Mouse (Mus musculus): Measurements from ENCODE around the gene Fgfr3. TPM values are rescaled to one million over a fixed set of nuclear protein-coding genes. Genes with fewer than 3 reads are reported as not detected.

The Fgfr3 gene
- 33.4 and 39.1 TPM in 2 replicates for polyA plus RNA-seq (2016; fragmentation: Nextera tagmentation; extraction: Ambion mirVana)

DNA sequence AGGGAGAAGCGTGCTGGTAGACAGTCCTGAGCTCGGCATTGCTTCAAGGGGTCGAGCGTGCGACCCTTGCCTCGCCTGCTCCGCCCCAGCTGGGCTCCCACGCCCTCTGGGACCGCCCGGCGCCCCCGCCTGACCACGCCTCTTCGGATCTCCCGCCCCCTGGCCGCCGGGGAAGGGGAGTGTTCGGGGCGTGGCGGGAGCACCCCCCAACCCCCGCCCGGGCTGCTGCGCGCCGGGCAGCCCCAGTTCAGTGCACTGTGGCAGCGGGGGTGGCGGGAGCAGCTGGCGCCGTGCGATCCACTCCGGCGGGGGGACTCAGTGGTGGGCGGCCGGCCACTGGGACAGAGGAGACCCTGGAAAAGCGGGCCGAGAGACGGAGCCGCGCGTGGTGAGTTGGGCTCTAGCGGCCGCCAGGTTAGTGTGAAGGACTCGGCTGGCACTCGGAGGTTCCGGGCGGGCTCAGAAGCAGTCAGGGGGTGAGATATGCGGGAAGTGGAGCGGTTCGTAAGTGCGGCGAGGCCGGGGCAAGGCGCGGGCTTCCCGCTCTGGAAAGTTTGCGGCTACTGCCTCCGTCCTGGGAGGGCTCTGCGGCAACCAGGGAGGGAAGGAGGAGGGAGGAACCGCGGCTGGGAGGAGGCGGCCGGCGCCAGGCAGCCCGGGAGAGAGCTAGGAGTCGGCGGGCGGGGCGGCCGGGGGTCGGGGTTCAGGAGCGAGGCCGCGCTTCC is at the start of gene Fgfr3:
Gene Fgfr3 (plus strand): TSS at position 134 of the 725 bp plus-strand sequence.
- H3K36me3 ChIP-seq (replicated peaks): peaks cover 32% of the 10 kb centered on the region
- peak; percentile 69 for DNase-seq (ENCODE audit: extremely low spot score, low spot score)
- peaks cover 94% of the 10 kb centered on the region for H3K27me3 ChIP-seq (ENCODE audit: poor library complexity, severe bottlenecking)
- H3K27ac ChIP-seq: peak within 1 kb of the TSS; percentile 93
- H3K4me3 ChIP-seq: peak within 1 kb of the TSS; percentile 87
- no peaks in the 10 kb centered on the region for H3K9me3 ChIP-seq
- WGBS: under 1% methylated on average over 73 of the region's 73 CpGs
- peaks cover 83% of the 10 kb centered on the region for H3K4me1 ChIP-seq

- peak; percentile 33 for DNase-seq (ENCODE audit: extremely low spot score, low spot score)
- Histone ChIP-seq H3K36me3 (replicated peaks) (peaks cover 44% of the 10 kb centered on the region), H3K4me1 (peaks cover 22% of the 10 kb centered on the region), H3K27ac (peak overlapping the region; percentile 45), H3K27me3 (ENCODE audit: poor library complexity, severe bottlenecking) (no peaks in the 10 kb centered on the region), H3K4me3 (no peak overlapping the region), H3K9me3 (no peaks in the 10 kb centered on the region)
- 68% methylated on average over 3 of the region's 3 CpGs for WGBS
These were observed 47.0 kb upstream of the Fgfr3 start for GRCm38 (mm10) chr5:33674439-33674838.

DNA sequence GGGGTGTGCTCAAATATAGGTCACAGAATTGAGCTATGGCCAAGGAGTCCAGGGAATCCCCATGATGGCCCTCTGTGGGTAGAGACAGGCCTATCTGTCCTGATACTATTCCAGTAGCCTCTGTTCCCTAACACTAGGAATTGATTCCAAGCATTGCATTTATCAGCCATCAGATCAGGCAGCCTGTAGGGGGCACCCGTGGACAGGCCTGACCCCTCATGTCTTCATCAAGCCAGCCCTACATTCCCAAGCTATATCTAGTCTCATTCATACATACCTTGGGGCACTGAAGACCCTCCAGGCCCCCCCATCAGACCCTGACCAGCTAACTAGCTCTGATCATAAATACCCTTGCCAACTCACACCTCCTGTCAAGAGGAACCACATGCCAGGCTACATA is 45.5 kb upstream of the Fgfr3 start:
- Histone ChIP-seq H3K27me3 (ENCODE audit: poor library complexity, severe bottlenecking) (no peaks in the 10 kb centered on the region), H3K36me3 (replicated peaks) (peaks cover 28% of the 10 kb centered on the region), H3K9me3 (no peaks in the 10 kb centered on the region), H3K27ac (no peak overlapping the region), H3K4me1 (peaks cover 22% of the 10 kb centered on the region), H3K4me3 (no peak overlapping the region)
- 4% methylated on average over 1 of the region's 1 CpGs for WGBS
- DNase-seq (ENCODE audit: extremely low spot score, low spot score): peak; percentile 71

GRCm38 (mm10) chr5:33678244-33678643 is 43.2 kb upstream of the Fgfr3 start:
- 87% methylated on average over 5 of the region's 5 CpGs for WGBS
- peaks cover 9% of the 10 kb centered on the region for H3K27me3 ChIP-seq (ENCODE audit: poor library complexity, severe bottlenecking)

GRCm38 (mm10) chr5:33681044-33681443 is 40.4 kb upstream of the Fgfr3 start:
- WGBS: 58% methylated on average over 3 of the region's 3 CpGs
- Histone ChIP-seq H3K27me3 (ENCODE audit: poor library complexity, severe bottlenecking) (peaks cover 25% of the 10 kb centered on the region), H3K9me3 (no peaks in the 10 kb centered on the region), H3K36me3 (replicated peaks) (no peaks in the 10 kb centered on the region), H3K4me3 (no peak overlapping the region), H3K4me1 (peaks cover 23% of the 10 kb centered on the region), H3K27ac (0 out of 2 replicates have a peak overlapping the region, but pooled peaks have one; percentile 6)
- no peak for DNase-seq (ENCODE audit: extremely low spot score, low spot score)

More at GRCm38 (mm10) chr5:33678244-33678643, 43.2 kb upstream of the Fgfr3 start:
- H3K9me3 ChIP-seq: no peaks in the 10 kb centered on the region
- H3K36me3 ChIP-seq (replicated peaks): peaks cover 6% of the 10 kb centered on the region
- H3K27ac ChIP-seq: no peak overlapping the region
- peaks cover 21% of the 10 kb centered on the region for H3K4me1 ChIP-seq
- DNase-seq (ENCODE audit: extremely low spot score, low spot score): no peak
- H3K4me3 ChIP-seq: no peak overlapping the region

GRCm38 (mm10) chr5:33681611-33682388 is 39.7 kb upstream of the Fgfr3 start:
- H3K36me3 ChIP-seq (replicated peaks): no peaks in the 10 kb centered on the region
- DNase-seq (ENCODE audit: extremely low spot score, low spot score): no peak
- no peak overlapping the region for H3K4me3 ChIP-seq
- peaks cover 23% of the 10 kb centered on the region for H3K4me1 ChIP-seq
- peaks cover 33% of the 10 kb centered on the region for H3K27me3 ChIP-seq (ENCODE audit: poor library complexity, severe bottlenecking)
- H3K27ac ChIP-seq: 0 out of 2 replicates have a peak overlapping the region, but pooled peaks have one; percentile 6
- 83% methylated on average over 15 of the region's 15 CpGs for WGBS
- H3K9me3 ChIP-seq: no peaks in the 10 kb centered on the region

DNA sequence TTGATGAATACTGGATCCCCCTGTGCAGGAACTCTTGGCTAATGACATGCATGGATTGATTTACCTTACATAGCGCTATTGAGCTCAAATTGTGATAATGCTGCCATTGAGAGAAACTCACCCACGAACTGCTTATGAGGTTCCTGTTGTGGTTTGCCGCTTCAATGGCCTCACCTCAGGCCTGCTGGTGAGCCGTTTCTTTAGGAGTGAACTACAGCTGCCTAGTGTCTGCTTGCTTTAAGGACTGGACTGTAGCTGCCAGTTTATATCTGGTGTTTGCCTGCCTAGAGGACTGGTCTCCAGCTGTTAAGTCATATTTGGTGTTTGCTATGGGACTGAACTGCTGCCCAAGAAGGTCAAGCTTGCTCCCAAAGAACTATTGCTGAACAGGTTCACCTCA is 38.5 kb upstream of the Fgfr3 start:
- WGBS: 82% methylated on average over 4 of the region's 4 CpGs

GRCm38 (mm10) chr5:33683897-33684652 is 37.4 kb upstream of the Fgfr3 start:
- peak; percentile 62 for DNase-seq (ENCODE audit: extremely low spot score, low spot score)
- Histone ChIP-seq H3K27me3 (ENCODE audit: poor library complexity, severe bottlenecking) (peaks cover 56% of the 10 kb centered on the region), H3K27ac (peak overlapping the region; percentile 9; the same call in 1 of the 2 replicates), H3K9me3 (no peaks in the 10 kb centered on the region), H3K4me3 (no peak overlapping the region), H3K4me1 (peaks cover 35% of the 10 kb centered on the region), H3K36me3 (replicated peaks) (no peaks in the 10 kb centered on the region)
- WGBS: 48% methylated on average over 7 of the region's 7 CpGs

More for the DNA sequence above, 38.5 kb upstream of the Fgfr3 start:
- H3K4me3 ChIP-seq: no peak overlapping the region
- peaks cover 24% of the 10 kb centered on the region for H3K4me1 ChIP-seq
- no peak overlapping the region for H3K27ac ChIP-seq
- H3K9me3 ChIP-seq: no peaks in the 10 kb centered on the region
- H3K36me3 ChIP-seq (replicated peaks): no peaks in the 10 kb centered on the region
- H3K27me3 ChIP-seq (ENCODE audit: poor library complexity, severe bottlenecking): peaks cover 45% of the 10 kb centered on the region
- no peak for DNase-seq (ENCODE audit: extremely low spot score, low spot score)

GRCm38 (mm10) chr5:33684932-33685331 is 36.5 kb upstream of the Fgfr3 start:
- DNase-seq (ENCODE audit: extremely low spot score, low spot score): no peak
- H3K9me3 ChIP-seq: no peaks in the 10 kb centered on the region
- WGBS: 94% methylated on average over 4 of the region's 4 CpGs
- H3K4me1 ChIP-seq: peaks cover 43% of the 10 kb centered on the region
- H3K27ac ChIP-seq: peak overlapping the region; percentile 9; the same call in 1 of the 2 replicates
- peaks cover 64% of the 10 kb centered on the region for H3K27me3 ChIP-seq (ENCODE audit: poor library complexity, severe bottlenecking)
- H3K4me3 ChIP-seq: no peak overlapping the region
- H3K36me3 ChIP-seq (replicated peaks): no peaks in the 10 kb centered on the region

DNA sequence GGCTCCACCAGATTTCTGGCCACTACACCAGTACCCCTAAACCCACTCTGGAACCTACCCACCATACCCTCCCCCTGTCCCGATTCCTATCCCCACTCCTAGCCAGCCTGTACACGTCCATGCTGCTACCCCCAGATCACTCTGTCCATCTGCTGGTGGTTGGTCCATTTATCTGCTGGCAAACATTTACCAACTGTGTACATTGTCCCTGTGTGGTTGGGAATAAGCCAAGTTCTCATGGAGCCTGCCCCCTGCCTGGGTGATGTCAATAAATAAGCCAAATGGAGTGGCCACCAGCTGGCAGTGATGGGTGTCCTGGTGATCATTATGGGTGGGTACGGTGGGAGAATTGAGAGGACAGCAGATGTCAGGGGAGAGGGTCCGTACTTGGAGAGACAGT is 34.3 kb upstream of the Fgfr3 start:
- DNase-seq (ENCODE audit: extremely low spot score, low spot score): no peak
- H3K36me3 ChIP-seq (replicated peaks): no peaks in the 10 kb centered on the region
- WGBS: 93% methylated on average over 4 of the region's 4 CpGs
- no peaks in the 10 kb centered on the region for H3K9me3 ChIP-seq
- peaks cover 86% of the 10 kb centered on the region for H3K27me3 ChIP-seq (ENCODE audit: poor library complexity, severe bottlenecking)
- H3K27ac ChIP-seq: no peak overlapping the region
- H3K4me1 ChIP-seq: peaks cover 57% of the 10 kb centered on the region
- no peak overlapping the region for H3K4me3 ChIP-seq

DNA sequence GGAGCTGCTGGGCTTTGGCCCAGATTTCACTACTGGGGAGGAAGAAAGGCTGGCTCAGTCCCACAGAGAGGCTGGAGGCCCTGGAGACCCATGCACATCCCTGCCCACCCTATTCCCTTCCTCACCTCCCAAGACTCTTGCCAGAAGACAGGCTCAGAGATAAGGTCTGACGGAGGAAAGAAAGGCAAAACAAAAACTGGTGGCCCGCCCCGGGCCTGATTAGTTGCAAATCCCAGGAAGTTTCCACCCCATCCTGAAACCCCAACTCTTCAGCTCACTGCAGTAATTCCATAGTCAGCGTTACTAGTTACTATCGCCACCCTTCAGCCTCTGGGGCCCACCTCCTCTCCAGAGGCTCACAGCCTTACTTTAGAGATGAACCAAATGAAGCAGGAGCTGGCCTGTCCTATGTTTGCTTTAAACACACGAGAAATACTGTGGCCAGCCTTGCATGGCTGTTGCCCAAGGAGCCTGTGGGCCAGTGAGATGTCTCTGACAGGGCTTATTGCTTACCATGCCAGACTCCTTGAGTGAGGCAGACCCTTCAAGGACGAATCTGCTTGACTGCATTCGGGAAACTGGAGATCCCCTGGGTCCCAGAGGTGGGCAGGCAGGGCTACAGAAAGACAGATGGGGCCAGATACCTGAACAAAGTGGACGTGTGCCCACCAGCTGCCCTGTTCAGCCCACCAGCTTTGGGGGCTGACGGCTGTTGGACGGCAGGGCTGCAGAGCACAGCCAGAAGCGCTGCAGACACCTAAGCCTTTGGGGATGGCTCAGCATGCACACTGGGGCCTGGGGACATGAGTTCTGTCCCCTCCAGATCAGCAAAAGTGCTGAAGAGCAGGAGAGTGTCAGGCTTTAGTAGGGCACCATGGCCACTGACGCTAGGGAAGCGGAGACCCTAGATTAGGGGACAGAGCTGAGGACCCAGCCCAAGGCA is 32.9 kb upstream of the Fgfr3 start:
- Histone ChIP-seq H3K4me1 (peaks cover 68% of the 10 kb centered on the region), H3K4me3 (peak overlapping the region; percentile 36; the same call in 1 of the 2 replicates), H3K27ac (peak overlapping the region; percentile 91), H3K36me3 (replicated peaks) (no peaks in the 10 kb centered on the region), H3K27me3 (ENCODE audit: poor library complexity, severe bottlenecking) (peaks cover 91% of the 10 kb centered on the region), H3K9me3 (no peaks in the 10 kb centered on the region)
- 68% methylated on average over 14 of the region's 14 CpGs for WGBS
- peak; percentile 20 for DNase-seq (ENCODE audit: extremely low spot score, low spot score)
